Mouse (Mus musculus) R1 (cell line): ENCODE measurements at regions not wholly inside any gene's neighbourhood (a gene's known extent, or its start where the extent isn't known, plus 50 kb on each side); places are given as distances from the start of the nearest gene placed in this dataset.
"Not testable (repeated sequence)": the region's sequence is repeated elsewhere in the genome, so short reads cannot be mapped to it uniquely, and the experiment has no call there.

Experiments used
- DNase-seq: peaks from one replicate; pipeline ENCODE4 v3.0.0-alpha.2; 2018; ENCODE audit warnings: low read depth, low spot score

GRCm38 (mm10) chr2:55182416-55182815 lies 253.4 kb upstream of the Kcnj3 start:
- no peak for DNase-seq

GRCm38 (mm10) chr2:55206891-55207290 lies 228.9 kb upstream of the Kcnj3 start:
- no peak for DNase-seq

GRCm38 (mm10) chr2:55208620-55209019 lies 227.2 kb upstream of the Kcnj3 start:
- DNase-seq, result no peak

- peak; percentile 86 for DNase-seq
Measured at GRCm38 (mm10) chr2:55209848-55210390, 225.9 kb upstream of the Kcnj3 start.

GRCm38 (mm10) chr2:55211281-55211680 lies 224.5 kb upstream of the Kcnj3 start:
- peak; percentile 54 for DNase-seq

- DNase-seq, result peak; percentile 55
Measured at GRCm38 (mm10) chr2:55222046-55222445, 213.7 kb upstream of the Kcnj3 start.

GRCm38 (mm10) chr2:55222741-55223140 lies 213.0 kb upstream of the Kcnj3 start:
- peak; percentile 74 for DNase-seq

- no peak for DNase-seq
Measured at GRCm38 (mm10) chr2:55228131-55228797, 207.5 kb upstream of the Kcnj3 start.

- no peak for DNase-seq
Measured at GRCm38 (mm10) chr2:55231841-55232240, 203.9 kb upstream of the Kcnj3 start.

GRCm38 (mm10) chr2:55253134-55253533 lies 182.6 kb upstream of the Kcnj3 start:
- DNase-seq, result no peak

GRCm38 (mm10) chr2:55262721-55263278 lies 173.0 kb upstream of the Kcnj3 start:
- DNase-seq, result no peak

GRCm38 (mm10) chr2:55263847-55264449 lies 171.8 kb upstream of the Kcnj3 start:
- DNase-seq, result no peak

GRCm38 (mm10) chr2:55306387-55306786 lies 129.4 kb upstream of the Kcnj3 start:
- DNase-seq, result peak; percentile 25

- DNase-seq, result no peak
Measured at GRCm38 (mm10) chr2:55315627-55316026, 120.1 kb upstream of the Kcnj3 start.

GRCm38 (mm10) chr2:55354061-55354460 lies 81.7 kb upstream of the Kcnj3 start:
- not testable (repeated sequence) for DNase-seq
